Mouse (Mus musculus) c-Kit-negative CD71-positive TER-119-positive erythroid progenitor cells, embryonic 14.5 days (primary cell): ENCODE results near the gene Gm10134.
"Not testable (repeated sequence)": the region's sequence is repeated elsewhere in the genome, so short reads cannot be mapped to it uniquely, and the experiment has no call there.

Source experiments
- DNase-seq: peaks from one replicate; pipeline ENCODE4 v3.0.0-alpha.2; 2013; ENCODE audit warnings: low read depth, low spot score

Gm10134 gene

GRCm38 (mm10) chr2:28505795-28506194 is at the start of gene Gm10134:
Gene Gm10134 (plus strand): TSS chr2:28506095.
- no peak for DNase-seq

GRCm38 (mm10) chr2:28456616-28457015 is 49.3 kb upstream of the Gm10134 start:
- DNase-seq = no peak

- DNase-seq = peak; percentile 29
Measured at GRCm38 (mm10) chr2:28463919-28464318, 42.0 kb upstream of the Gm10134 start.

- no peak for DNase-seq
Measured at GRCm38 (mm10) chr2:28464919-28465318, 41.0 kb upstream of the Gm10134 start.

DNA sequence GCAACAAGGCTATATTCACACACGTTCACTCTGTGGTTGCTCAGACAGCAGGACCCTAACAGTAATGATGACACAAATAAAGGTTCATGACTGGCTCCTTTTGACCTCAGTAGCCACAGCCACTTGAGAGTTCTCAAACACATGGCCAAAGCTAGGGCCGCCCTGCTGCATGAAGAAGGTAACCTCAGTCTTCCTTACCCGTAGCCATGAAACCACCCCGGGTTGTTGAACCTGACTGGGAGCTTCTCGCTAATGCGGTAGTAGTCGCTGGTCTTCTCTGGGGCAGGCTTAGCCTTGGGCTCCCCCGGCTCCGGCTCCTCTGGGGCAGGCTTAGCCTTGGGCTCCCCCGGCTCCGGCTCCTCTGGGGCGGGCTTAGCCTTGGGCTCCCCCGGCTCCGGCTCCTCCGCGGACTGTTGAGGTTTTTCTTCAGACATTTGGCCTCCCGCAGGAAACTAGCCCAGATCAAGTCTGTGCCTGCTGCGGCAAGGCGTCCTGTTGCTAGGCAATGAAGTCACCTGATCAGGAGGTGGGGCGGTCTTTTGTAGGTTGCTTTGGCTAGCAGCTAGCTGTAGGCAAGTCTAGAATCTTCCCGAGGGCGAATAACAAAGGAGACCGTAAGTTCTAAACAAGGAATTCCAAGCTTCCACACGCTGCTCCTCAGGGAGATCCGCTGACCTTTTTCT is 39.9 kb upstream of the Gm10134 start, which contains the start of gene 1700007K13Rik:
1700007K13Rik (minus strand) TSS at position 497 of the 683 bp plus-strand sequence.
- DNase-seq = no peak

DNA sequence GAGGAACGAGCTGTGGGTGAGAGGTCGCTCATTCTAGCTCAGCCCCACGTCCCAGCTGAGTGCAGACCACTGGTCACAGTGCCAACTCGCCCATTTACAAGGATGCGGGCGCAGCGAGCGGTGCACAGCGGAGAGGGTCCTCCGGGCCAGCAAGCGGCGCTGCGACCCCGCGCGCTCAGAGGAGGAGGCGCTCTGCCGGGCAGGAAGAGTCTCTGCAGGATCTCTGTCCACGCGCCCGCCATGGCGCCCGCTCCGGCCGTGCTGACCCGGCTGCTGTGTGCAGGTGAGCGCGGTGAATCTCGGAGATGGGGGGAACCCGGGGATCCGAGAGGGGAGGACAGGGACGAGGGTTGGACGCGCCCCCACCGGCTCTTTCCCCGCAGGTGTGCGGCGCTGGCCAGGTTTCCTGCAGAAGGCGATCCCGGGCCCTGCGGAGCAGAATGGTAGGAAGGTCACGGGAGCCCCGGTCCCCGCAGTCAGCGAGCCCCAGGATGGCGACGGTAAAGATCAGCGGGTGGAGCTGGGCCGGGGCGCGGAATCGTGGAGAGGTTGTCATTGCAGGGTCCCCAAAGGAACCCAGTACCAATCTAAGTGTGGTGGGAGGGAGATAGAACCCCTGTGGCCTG is 37.9 kb upstream of the Gm10134 start, which contains the start of gene Mrps2:
Mrps2 (plus strand) TSS at position 207 of the 626 bp plus-strand sequence.
- DNase-seq = peak; percentile 17

GRCm38 (mm10) chr2:28468486-28469225 is 37.2 kb upstream of the Gm10134 start:
- DNase-seq = no peak

GRCm38 (mm10) chr2:28469461-28469860 is 36.4 kb upstream of the Gm10134 start:
- DNase-seq = no peak

- no peak for DNase-seq
Measured at GRCm38 (mm10) chr2:28470591-28470990, 35.3 kb upstream of the Gm10134 start.

DNA sequence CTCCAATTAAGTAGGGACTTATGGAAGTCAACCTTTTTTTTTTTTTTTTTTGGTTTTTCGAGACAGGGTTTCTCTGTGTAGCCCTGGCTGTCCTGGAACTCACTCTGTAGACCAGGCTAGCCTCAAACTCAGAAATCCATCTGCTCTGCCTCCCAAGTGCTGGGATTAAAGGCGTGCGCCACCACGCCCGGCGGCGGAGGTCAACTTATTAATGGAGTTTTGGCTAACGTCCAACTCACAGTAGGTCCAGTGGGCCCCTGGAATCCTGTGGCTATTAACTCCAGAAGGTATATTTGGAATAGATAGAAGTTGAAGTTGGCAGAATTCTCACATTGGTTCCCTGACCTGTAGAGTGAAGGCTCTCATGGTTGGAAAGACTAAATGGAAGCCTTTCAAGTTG is 33.9 kb upstream of the Gm10134 start:
- not testable (repeated sequence) for DNase-seq

GRCm38 (mm10) chr2:28477993-28478392 is 27.9 kb upstream of the Gm10134 start:
- DNase-seq = not testable (repeated sequence)

GRCm38 (mm10) chr2:28479208-28480204 is 26.4 kb upstream of the Gm10134 start:
- DNase-seq = no peak

DNA sequence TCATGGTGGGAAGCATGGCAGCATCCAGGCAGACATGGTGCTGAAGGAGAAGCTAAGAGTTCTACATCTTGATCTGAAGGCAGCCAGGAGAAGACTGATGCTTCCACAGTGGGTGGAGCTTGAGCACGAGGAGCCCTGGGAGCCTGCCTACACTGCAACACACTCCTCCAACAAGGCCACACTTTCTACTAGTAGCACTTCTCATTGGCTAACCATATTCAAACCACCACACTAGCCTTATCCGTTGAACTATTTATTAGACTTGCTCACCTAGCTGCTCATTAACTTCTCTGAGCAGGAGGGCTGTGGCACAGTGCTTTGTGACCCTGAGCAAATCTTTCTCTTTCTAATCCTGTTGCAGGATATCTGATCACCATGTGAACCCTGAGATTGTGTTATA is 22.0 kb upstream of the Gm10134 start:
- DNase-seq = no peak

DNA sequence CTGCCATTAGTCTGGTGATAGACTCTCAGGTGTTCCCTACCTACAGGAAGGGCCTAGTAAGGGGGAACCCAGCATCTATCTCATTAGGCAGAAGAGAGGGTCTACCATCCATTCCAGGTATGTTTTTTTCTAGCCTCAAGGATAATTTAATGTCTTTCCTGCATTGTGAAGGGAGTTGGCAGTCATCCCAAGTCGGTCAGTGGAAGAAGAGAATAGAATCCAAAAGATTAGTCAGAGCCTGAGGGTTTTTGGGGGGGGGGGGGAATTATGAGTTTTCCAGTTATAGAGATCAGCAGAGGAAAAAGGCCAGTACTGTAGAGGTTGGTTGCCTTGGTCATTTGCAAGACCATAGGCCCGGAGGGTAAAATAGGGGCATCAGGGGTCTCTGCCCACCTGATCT is 11.4 kb upstream of the Gm10134 start:
- DNase-seq = no peak

- DNase-seq = no peak
Measured at GRCm38 (mm10) chr2:28495207-28495756, 10.6 kb upstream of the Gm10134 start.

DNA sequence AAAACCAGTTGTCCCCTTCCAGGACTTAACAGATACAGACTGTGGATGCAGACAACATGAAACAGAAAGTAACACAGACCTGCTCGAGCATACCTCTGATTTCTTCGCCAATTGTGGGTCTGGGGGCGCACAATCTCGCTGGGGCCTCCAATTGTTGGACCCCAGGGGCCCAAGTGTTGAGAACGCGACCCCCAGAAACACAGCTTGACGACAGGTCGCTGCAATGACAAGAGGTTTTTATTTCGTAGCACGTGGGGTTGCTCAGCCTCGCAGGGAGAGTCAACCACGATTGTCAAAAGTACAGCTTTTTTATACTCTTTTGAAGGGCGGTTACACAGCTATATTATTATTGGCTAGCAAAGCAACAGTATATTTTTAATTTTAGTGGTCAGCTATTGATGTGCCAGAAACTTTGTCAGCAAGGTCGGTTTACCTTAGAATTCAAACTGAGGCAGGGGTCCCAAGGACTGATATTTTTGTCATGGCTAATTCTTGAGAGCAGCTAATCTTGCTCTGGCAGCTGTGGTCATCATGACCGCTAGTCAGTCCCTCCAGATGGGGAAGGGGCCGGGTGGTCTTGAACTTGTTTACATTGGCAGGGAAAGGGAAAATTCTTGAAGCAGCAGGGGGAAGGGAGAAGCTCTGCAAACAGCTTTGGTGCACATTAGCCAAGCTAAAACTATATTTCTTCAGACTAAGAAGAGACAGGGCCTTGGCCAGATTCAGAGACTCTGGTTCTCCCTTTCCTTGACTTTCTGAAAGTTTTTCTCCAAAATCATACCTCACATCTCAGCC is 9.9 kb upstream of the Gm10134 start:
- no peak for DNase-seq

- DNase-seq = no peak
Measured at GRCm38 (mm10) chr2:28496671-28497070, 9.2 kb upstream of the Gm10134 start, which contains the start of gene Gbgt1. Gene Gbgt1 (plus strand): TSS chr2:28496891.

DNA sequence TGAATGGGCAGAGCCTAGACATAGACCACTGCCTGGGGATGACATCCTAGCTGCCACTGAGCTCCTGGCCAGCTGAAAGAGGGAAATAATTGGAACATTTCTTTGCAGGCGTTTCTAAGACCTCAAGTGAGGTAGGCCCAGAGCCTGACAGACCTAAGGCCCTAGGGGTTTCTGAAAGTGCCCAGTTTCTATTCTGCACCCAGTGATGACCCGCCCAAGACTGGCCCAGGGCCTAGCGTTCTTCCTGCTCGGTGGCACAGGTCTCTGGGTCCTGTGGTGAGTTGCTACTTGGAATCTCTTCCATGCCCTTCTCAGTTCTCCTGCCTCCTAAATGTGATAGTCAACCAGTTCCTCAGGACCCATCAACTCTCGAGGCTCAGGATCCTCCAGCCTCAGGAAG is 8.3 kb upstream of the Gm10134 start:
- no peak for DNase-seq

DNA sequence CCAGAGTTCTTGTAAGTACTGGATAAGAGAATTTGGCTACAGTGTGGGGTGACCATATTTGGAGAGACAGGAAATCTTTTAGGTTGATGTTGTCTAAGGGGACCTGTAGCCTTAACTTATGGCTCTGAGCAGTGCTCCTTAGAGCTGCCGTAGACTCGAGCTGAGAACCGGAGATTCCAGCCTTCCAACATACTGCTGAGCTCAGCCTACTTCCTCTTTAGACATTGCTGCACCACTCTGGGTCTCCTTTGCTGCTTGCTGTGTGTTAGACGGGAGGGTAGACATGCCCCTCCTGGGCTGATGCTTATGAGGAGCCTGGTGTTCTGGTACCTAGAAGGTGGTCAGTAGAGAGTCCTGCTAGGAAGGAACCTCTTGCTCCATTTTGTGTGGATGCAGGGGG is 7.5 kb upstream of the Gm10134 start:
- no peak for DNase-seq

DNA sequence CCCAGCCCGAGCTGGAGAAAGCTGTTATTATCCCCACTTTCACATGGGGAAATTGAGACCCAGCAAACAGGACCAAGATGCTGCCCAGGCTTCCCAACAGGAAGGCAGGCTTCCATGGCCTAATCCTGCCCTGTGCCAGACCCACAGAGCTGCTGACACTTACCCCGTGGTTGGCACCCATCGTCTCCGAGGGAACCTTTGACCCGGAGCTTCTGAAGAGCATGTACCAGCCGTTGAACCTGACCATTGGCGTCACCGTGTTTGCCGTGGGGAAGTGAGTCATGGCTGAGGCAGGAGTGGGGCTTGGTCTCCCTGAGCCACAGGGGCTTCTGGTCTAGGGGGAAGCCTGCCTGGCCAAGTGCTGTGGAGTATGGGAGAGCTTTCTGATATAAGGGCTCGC is 2.9 kb upstream of the Gm10134 start:
- no peak for DNase-seq
